Mouse (Mus musculus) kidney, postnatal 25 days (tissue): ENCODE measurements around the gene Asb2.

Source experiments
- DNase-seq, 2 experiments: peaks; one replicate each; pipeline ENCODE4 v3.0.0; 2021; ENCODE audit warnings: mixed read lengths in 2 of 2

Gene Asb2

GRCm38 (mm10) chr12:103314640-103315361 is 41.0 kb downstream of the Asb2 start:
- peak in 1 of 2 experiments; percentile 55 for DNase-seq

GRCm38 (mm10) chr12:103313871-103314639 is 41.7 kb downstream of the Asb2 start:
- DNase-seq, result no peak

GRCm38 (mm10) chr12:103313274-103313673 is 42.5 kb downstream of the Asb2 start:
- DNase-seq, result no peak

- peak; percentile 83 to 93 for DNase-seq
Observed at GRCm38 (mm10) chr12:103311921-103312320, 43.9 kb downstream of the Asb2 start.

- DNase-seq, result no peak
Observed at GRCm38 (mm10) chr12:103310744-103311267, 45.0 kb downstream of the Asb2 start, which contains the start of gene Fam181a. Fam181a (plus strand) TSS chr12:103310975.

- DNase-seq, result peak; percentile 56 to 66
Observed at GRCm38 (mm10) chr12:103306720-103307119, 49.1 kb downstream of the Asb2 start.

GRCm38 (mm10) chr12:103306224-103306623 is 49.6 kb downstream of the Asb2 start:
- peak; percentile 50 to 61 for DNase-seq

GRCm38 (mm10) chr12:103302960-103303359 is 52.8 kb downstream of the Asb2 start:
- DNase-seq, result no peak

GRCm38 (mm10) chr12:103301645-103302044 is 54.2 kb downstream of the Asb2 start:
- peak; percentile 61 to 83 for DNase-seq

GRCm38 (mm10) chr12:103300493-103300892 is 55.3 kb downstream of the Asb2 start:
- peak in 1 of 2 experiments; percentile 47 for DNase-seq

- DNase-seq, result no peak
Observed at GRCm38 (mm10) chr12:103296292-103296691, 59.5 kb downstream of the Asb2 start.

GRCm38 (mm10) chr12:103292366-103292765 is 63.4 kb downstream of the Asb2 start:
- no peak for DNase-seq

GRCm38 (mm10) chr12:103287276-103287675 is 68.5 kb downstream of the Asb2 start:
- DNase-seq, result no peak

- peak; percentile 45 to 82 for DNase-seq
Observed at GRCm38 (mm10) chr12:103283411-103283810, 72.4 kb downstream of the Asb2 start.

GRCm38 (mm10) chr12:103282936-103283335 is 72.9 kb downstream of the Asb2 start:
- DNase-seq, result no peak

- DNase-seq, result peak; percentile 80 to 93
Observed at GRCm38 (mm10) chr12:103281912-103282311, 73.9 kb downstream of the Asb2 start.

GRCm38 (mm10) chr12:103281491-103281890 is 74.3 kb downstream of the Asb2 start:
- no peak for DNase-seq

- no peak for DNase-seq
Observed at GRCm38 (mm10) chr12:103276422-103276821, 79.4 kb downstream of the Asb2 start.

GRCm38 (mm10) chr12:103273732-103274131 is 82.1 kb downstream of the Asb2 start:
- DNase-seq, result no peak

GRCm38 (mm10) chr12:103273051-103273450 is 82.8 kb downstream of the Asb2 start:
- no peak for DNase-seq

GRCm38 (mm10) chr12:103272176-103272575 is 83.6 kb downstream of the Asb2 start:
- DNase-seq, result no peak
